Mouse (Mus musculus) CH12.LX (cell line): Measurements from ENCODE around the gene Atp5d. TPM values are rescaled to one million over a fixed set of nuclear protein-coding genes. Genes with fewer than 3 reads are reported as not detected.

ENCODE experiments used
- DNase-seq: peaks from one replicate; pipeline ENCODE4 v3.0.0-alpha.2; 2013; ENCODE audit errors: extremely low read depth
- H3K27ac ChIP-seq: 2 replicates; pipeline ENCODE4 v1.5.1; 2012; ENCODE audit warnings: low read depth, mild to moderate bottlenecking, control low read depth, moderate library complexity; ENCODE audit not compliant: insufficient read depth
- H3K27me3 ChIP-seq: replicated peaks from 2 replicates; pipeline ENCODE3; 2012; ENCODE audit warnings: inconsistent platforms
- H3K36me3 ChIP-seq, 2 experiments: replicated peaks in 1 of 2; 2 replicates each; pipeline versions ENCODE3 to v1.6.1; 2012; ENCODE audit warnings: inconsistent platforms in 1 of 2, low read length in 1 of 2, mild to moderate bottlenecking in 1 of 2, mixed read lengths in 1 of 2, moderate library complexity in 1 of 2; ENCODE audit not compliant: control insufficient read depth in 1 of 2, insufficient read depth in 1 of 2
- H3K4me1 ChIP-seq, 2 experiments: 2 replicates each; pipeline ENCODE4 v1.6.1; 2012; ENCODE audit warnings: inconsistent platforms in 1 of 2, moderate library complexity in 1 of 2; ENCODE audit not compliant: insufficient read depth in 2 of 2, control insufficient read depth in 1 of 2
- H3K4me2 ChIP-seq: 2 replicates; pipeline ENCODE4 v1.6.1; 2012; ENCODE audit warnings: low read depth, mild to moderate bottlenecking, control low read depth; ENCODE audit not compliant: poor library complexity, insufficient read depth, severe bottlenecking
- H3K4me3 ChIP-seq, 3 experiments: fragments of 150-350 bp in 1 of 3; sonication (generic) in 1 of 3; replicated peaks in 1 of 3; 2 replicates each; pipeline versions ENCODE3 to v1.5.1; 2011 to 2012; ENCODE audit warnings: low read depth in 2 of 3, low read length in 2 of 3, mild to moderate bottlenecking in 2 of 3, moderate library complexity in 2 of 3, control low read depth in 1 of 3, improper control_type of control experiment in 1 of 3, inconsistent platforms in 1 of 3, mixed read lengths in 1 of 3; ENCODE audit not compliant: poor library complexity in 1 of 3
- H3K79me2 ChIP-seq: replicated peaks from 2 replicates; pipeline ENCODE4 v1.6.1; 2012; ENCODE audit warnings: mild to moderate bottlenecking, moderate library complexity; ENCODE audit not compliant: control insufficient read depth, poor library complexity, insufficient read depth, severe bottlenecking; ENCODE audit errors: extremely low read depth
- H3K9ac ChIP-seq: 2 replicates; pipeline ENCODE4 v1.6.1; 2012; ENCODE audit warnings: low read depth, mild to moderate bottlenecking, control low read depth, moderate library complexity; ENCODE audit not compliant: insufficient read depth
- H3K9me3 ChIP-seq: replicated peaks from 2 replicates; pipeline ENCODE3; 2012; ENCODE audit warnings: low read length, inconsistent platforms, mixed read lengths
- CHD1 ChIP-seq: IDR thresholded peaks from 2 replicates; pipeline ENCODE4 v1.6.1; 2012; ENCODE audit warnings: low read depth, low read length, improper control_type of control experiment, inconsistent platforms
- CTCF ChIP-seq, 2 experiments: IDR thresholded peaks in 1 of 2; conservative IDR thresholded peaks in 1 of 2; 2 replicates each; pipeline ENCODE4 v1.5.1; 2011 to 2012; ENCODE audit warnings: low read depth in 2 of 2, low read length in 2 of 2, improper control_type of control experiment in 1 of 2, inconsistent platforms in 1 of 2, mild to moderate bottlenecking in 1 of 2, moderate library complexity in 1 of 2
- E2F4 ChIP-seq: IDR thresholded peaks from 2 replicates; pipeline ENCODE4 v1.6.1; 2011; ENCODE audit warnings: low read depth, low read length, improper control_type of control experiment; ENCODE audit not compliant: insufficient replicate concordance
- ELF1 ChIP-seq: IDR thresholded peaks from 2 replicates; pipeline ENCODE4 v1.6.1; 2014; ENCODE audit warnings: low read depth, mild to moderate bottlenecking, inconsistent platforms, low read length, improper control_type of control experiment
- EP300 ChIP-seq: IDR thresholded peaks from 2 replicates; pipeline ENCODE4 v1.6.1; 2011; ENCODE audit warnings: low read length, improper control_type of control experiment
- GABPA ChIP-seq: IDR thresholded peaks from 2 replicates; pipeline ENCODE4 v1.6.1; 2012; ENCODE audit warnings: low read depth, low read length, improper control_type of control experiment, inconsistent platforms; ENCODE audit not compliant: insufficient replicate concordance
- IRF4 ChIP-seq: IDR thresholded peaks from 2 replicates; pipeline ENCODE4 v1.6.1; 2014; ENCODE audit warnings: low read depth, mild to moderate bottlenecking, inconsistent platforms, low read length, improper control_type of control experiment
- JUN ChIP-seq: IDR thresholded peaks from 2 replicates; pipeline ENCODE4 v1.6.1; 2011; ENCODE audit warnings: low read depth, mild to moderate bottlenecking, low read length, improper control_type of control experiment, moderate library complexity; ENCODE audit not compliant: insufficient read depth
- JUND ChIP-seq: conservative IDR thresholded peaks from 2 replicates; pipeline ENCODE4 v1.6.1; 2011; ENCODE audit warnings: low read depth, low read length, improper control_type of control experiment
- KAT2A ChIP-seq: IDR thresholded peaks from 2 replicates; pipeline ENCODE4 v1.6.1; 2012; ENCODE audit warnings: low read length, improper control_type of control experiment, inconsistent platforms; ENCODE audit not compliant: insufficient replicate concordance
- MAFK ChIP-seq: IDR thresholded peaks from 2 replicates; pipeline ENCODE4 v1.6.1; 2011; ENCODE audit warnings: low read length, improper control_type of control experiment; ENCODE audit not compliant: insufficient replicate concordance
- MAZ ChIP-seq: IDR thresholded peaks from 2 replicates; pipeline ENCODE4 v1.6.1; 2012; ENCODE audit warnings: low read depth, mild to moderate bottlenecking, inconsistent platforms, low read length, improper control_type of control experiment, moderate library complexity
- MEF2A ChIP-seq: IDR thresholded peaks from 2 replicates; pipeline ENCODE4 v1.6.1; 2014; ENCODE audit warnings: low read depth, mild to moderate bottlenecking, inconsistent platforms, low read length, improper control_type of control experiment, borderline replicate concordance
- MXI1 ChIP-seq: IDR thresholded peaks from 2 replicates; pipeline ENCODE4 v1.6.1; 2011; ENCODE audit warnings: mild to moderate bottlenecking, low read depth, low read length, improper control_type of control experiment
- NELFE ChIP-seq: IDR thresholded peaks from 2 replicates; pipeline ENCODE4 v1.6.1; 2011; ENCODE audit warnings: low read depth, low read length, improper control_type of control experiment
- NRF1 ChIP-seq: IDR thresholded peaks from 2 replicates; pipeline ENCODE4 v1.6.1; 2014; ENCODE audit warnings: low read depth, mild to moderate bottlenecking, inconsistent platforms, low read length, improper control_type of control experiment, moderate library complexity
- PAX5 ChIP-seq: IDR thresholded peaks from 2 replicates; pipeline ENCODE4 v1.6.1; 2012; ENCODE audit warnings: low read length, inconsistent platforms, mixed read lengths
- SMC3 ChIP-seq: IDR thresholded peaks from 2 replicates; pipeline ENCODE4 v1.6.1; 2011; ENCODE audit warnings: low read depth, low read length, improper control_type of control experiment
- TBP ChIP-seq: conservative IDR thresholded peaks from 2 replicates; pipeline ENCODE4 v1.6.1; 2011; ENCODE audit warnings: low read depth, low read length, improper control_type of control experiment
- TCF12 ChIP-seq: IDR thresholded peaks from 2 replicates; pipeline ENCODE4 v1.6.1; 2014; ENCODE audit warnings: low read depth, mild to moderate bottlenecking, inconsistent platforms, low read length, improper control_type of control experiment
- UBTF ChIP-seq: IDR thresholded peaks from 2 replicates; pipeline ENCODE4 v1.6.1; 2012; ENCODE audit warnings: low read depth, mild to moderate bottlenecking, inconsistent platforms, low read length, improper control_type of control experiment, moderate library complexity
- USF1 ChIP-seq: IDR thresholded peaks from 2 replicates; pipeline ENCODE4 v1.6.1; 2014; ENCODE audit warnings: low read depth, mild to moderate bottlenecking, inconsistent platforms, low read length, improper control_type of control experiment
- ZNF384 ChIP-seq: IDR thresholded peaks from 2 replicates; pipeline ENCODE4 v1.6.1; 2012; ENCODE audit warnings: low read depth, low read length, improper control_type of control experiment, inconsistent platforms
- dilution Hi-C: fragments of 300-500 bp; cut with MboI; formaldehyde crosslinking; loops from 2 replicates; pipeline ENCODE4 v1.14.3; 2020; ENCODE audit warnings: low sequenced_read_pairs; ENCODE audit not compliant: extremely low pct_unique_long_range_greater_than_20kb, extremely low pct_ligation_motif_present
- in situ Hi-C: fragments of 300-500 bp; cut with MboI; formaldehyde crosslinking; loops from 3 replicates; pipeline ENCODE4 v1.14.3; 2019; ENCODE audit warnings: low sequenced_read_pairs, low pct_ligation_motif_present, low pct_unique_long_range_greater_than_20kb, mixed read lengths
- polyA plus RNA-seq: library from polyadenylated mRNA; unstranded; fragments of >175 nt; gene quantifications from 2 replicates; pipeline ENCODE4 v1.2.1, GENCODE M21; 2012; ENCODE audit warnings: low read depth; ENCODE audit not compliant: insufficient read length
- total RNA-seq, 2 experiments: library from RNA; depleted of rRNA; stranded (reverse); fragments of 300-350 nt in 1 of 2; fragments of >200 nt in 1 of 2; gene quantifications; 2 replicates each; pipeline ENCODE4 v1.2.3; 2012 to 2014

Atp5d gene
- total and polyA plus RNA-seq, 3 experiments = 106 to 352 (median 326) TPM

DNA sequence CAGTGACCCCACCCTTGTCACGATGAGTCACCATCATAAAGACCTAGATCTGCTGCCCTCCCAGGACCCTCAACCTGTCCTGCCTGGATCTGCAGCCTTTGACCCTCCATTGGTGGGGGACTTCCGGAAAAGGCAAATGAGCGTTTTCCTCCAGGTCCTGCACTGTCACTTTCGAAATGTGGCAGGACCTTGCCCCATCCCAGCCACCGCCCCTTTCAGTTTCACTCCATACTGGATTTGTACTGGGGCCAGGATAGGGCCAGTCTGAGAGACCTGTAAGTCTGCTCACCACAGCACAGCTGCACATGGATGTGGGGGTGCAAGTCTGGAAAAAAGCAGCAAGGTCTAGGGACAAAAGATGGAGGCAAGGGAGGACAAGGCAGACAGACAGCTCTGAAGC, 39.8 kb upstream of the Atp5d start:
- H3K4me1 ChIP-seq = peaks cover 19 to 66% of the 10 kb centered on the region in 2 experiments
- H3K4me2 ChIP-seq = no peak overlapping the region
- DNase-seq = no peak
- no peaks in the 10 kb centered on the region for H3K9me3 ChIP-seq
- in situ Hi-C loops = no loop called here
- no peak overlapping the region for H3K9ac ChIP-seq
- dilution Hi-C loops = no loop called here
- H3K79me2 ChIP-seq = peaks cover 42% of the 10 kb centered on the region
- H3K36me3 ChIP-seq = peaks cover 7 to 59% of the 10 kb centered on the region in 2 experiments
- H3K4me3 ChIP-seq = no peak overlapping the region
- no peak overlapping the region for H3K27ac ChIP-seq
- no peak for TF ChIP-seq IRF4
- TF ChIP-seq ELF1 = no peak
- TF ChIP-seq E2F4 = no peak
- TF ChIP-seq NELFE = no peak
- TF ChIP-seq USF1 = no peak
- no peak for TF ChIP-seq EP300
- TF ChIP-seq PAX5 = no peak
- TF ChIP-seq SMC3 = no peak
- no peak for TF ChIP-seq CHD1
- no peak for TF ChIP-seq KAT2A
- TF ChIP-seq JUN = no peak
- TF ChIP-seq MAFK = no peak
- TF ChIP-seq CTCF (conservative IDR thresholded peaks at IDR 0.05 in 1 of 2, IDR thresholded peaks at IDR 0.05 in 1 of 2; ENCODE audit: low read depth in 2 of 2, low read length in 2 of 2) = no peak
- no peak for TF ChIP-seq JUND
- TF ChIP-seq NRF1 = no peak
- TF ChIP-seq TCF12 = no peak
- TF ChIP-seq UBTF = no peak
- no peak for TF ChIP-seq MAZ
- TF ChIP-seq GABPA = no peak
- TF ChIP-seq TBP = no peak
- H3K27me3 ChIP-seq = no peaks in the 10 kb centered on the region

DNA sequence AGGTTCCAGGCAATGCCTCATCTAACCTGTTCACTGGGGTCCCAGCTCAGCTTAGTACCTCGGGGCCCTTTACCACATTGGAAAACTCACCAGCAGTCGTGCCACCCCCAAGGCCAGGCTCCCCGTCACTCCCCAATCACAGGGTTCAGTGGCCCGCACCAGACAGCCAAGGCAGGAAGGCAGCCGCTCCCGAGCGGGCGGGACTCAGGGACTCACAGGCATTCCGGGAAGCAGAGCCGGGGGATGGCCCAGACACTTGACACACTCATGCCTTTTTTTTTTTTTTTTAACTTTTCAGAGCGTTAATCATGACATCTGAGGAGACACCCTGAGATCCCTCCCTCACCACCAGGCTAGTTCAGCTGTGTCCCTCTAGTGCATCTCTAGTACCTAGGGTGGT, 37.5 kb upstream of the Atp5d start:
- DNase-seq = no peak
- in situ Hi-C loops (no loop called here), dilution Hi-C loops (no loop called here)
- peak overlapping the region; percentile 87; the same call in 1 of the 2 replicates for H3K4me2 ChIP-seq
- TF ChIP-seq ZNF384 (no peak), MEF2A (no peak), MXI1 (no peak), PAX5 (no peak), JUND (no peak)
- no peaks in the 10 kb centered on the region for H3K27me3 ChIP-seq
- H3K4me3 ChIP-seq = no peak overlapping the region
- H3K4me1 ChIP-seq = peaks cover 27 to 83% of the 10 kb centered on the region in 2 experiments
- no peak overlapping the region; the same call in 1 of the 2 replicates for H3K9ac ChIP-seq
- peaks cover 3 to 38% of the 10 kb centered on the region in 2 experiments for H3K36me3 ChIP-seq
- H3K9me3 ChIP-seq = no peaks in the 10 kb centered on the region
- H3K79me2 ChIP-seq = peaks cover 40% of the 10 kb centered on the region
- no peak overlapping the region for H3K27ac ChIP-seq
